Mouse (Mus musculus): Measurements from ENCODE around the gene Gfod2.

The Gfod2 gene

GRCm38 (mm10) chr8:105757796-105758276, 628 bp downstream of the Gfod2 start:
- no peak for DNase-seq

GRCm38 (mm10) chr8:105754688-105755087, 3.8 kb downstream of the Gfod2 start:
- no peak for DNase-seq

DNA sequence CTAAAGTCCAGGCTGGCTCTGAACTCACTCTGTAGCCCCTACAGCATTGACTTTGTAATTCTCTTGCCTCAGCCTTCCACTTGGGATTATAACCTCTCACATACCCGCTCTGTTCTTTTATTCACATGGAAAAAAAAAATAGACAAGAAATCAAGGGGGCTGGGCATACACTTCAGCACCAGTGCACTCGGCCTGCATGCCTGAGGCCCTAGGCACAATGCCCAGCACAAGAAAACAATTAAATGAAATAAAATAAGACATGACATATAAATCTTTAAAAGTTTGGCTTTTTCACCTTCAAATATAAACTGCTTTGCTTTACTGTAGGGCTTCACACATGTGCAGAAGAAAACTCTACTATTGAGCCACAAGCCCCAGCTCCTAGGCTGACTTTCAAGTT, 4.5 kb downstream of the Gfod2 start:
- no peak for DNase-seq

- peak; percentile 76 to 79 for DNase-seq
Observed at GRCm38 (mm10) chr8:105750606-105751005, 7.9 kb downstream of the Gfod2 start.

DNA sequence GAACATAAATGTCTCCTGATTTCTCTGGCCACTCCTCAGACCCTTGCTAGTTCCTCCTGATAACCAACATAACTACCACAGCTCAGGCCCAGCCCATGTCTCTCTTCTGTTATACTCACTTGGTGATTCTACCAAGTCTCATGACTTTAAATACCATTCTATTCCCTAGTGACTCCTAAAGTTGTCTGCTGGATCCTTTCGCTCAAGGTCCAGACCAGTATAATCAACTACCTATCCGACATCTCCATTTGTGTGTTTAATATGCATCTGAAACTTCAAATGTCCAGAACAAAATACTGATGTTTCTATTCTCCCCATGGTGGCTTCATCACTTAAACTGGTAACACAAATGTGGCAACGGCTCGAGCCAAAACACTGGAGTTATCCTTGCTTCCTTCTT, 15.2 kb downstream of the Gfod2 start:
- no peak for DNase-seq

DNA sequence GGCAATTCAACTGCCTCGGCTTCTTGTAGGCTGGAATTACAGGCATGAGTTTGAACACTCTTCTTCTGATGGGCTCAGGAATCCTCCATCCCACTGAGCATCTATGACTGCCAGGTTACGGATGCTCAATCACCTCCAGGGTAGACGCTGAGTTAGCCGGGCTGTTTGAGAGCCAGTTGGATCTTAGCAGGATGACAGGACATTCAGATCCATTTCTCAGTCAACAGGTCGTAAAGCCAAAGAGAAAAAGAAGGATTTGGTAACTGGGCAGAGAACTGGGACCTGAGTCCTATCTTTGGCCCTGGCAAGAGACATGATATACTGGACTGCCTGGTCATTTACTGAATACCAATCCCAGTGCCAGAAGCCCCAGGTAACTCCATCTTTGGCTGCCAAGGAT, 19.2 kb downstream of the Gfod2 start:
- no peak for DNase-seq

DNA sequence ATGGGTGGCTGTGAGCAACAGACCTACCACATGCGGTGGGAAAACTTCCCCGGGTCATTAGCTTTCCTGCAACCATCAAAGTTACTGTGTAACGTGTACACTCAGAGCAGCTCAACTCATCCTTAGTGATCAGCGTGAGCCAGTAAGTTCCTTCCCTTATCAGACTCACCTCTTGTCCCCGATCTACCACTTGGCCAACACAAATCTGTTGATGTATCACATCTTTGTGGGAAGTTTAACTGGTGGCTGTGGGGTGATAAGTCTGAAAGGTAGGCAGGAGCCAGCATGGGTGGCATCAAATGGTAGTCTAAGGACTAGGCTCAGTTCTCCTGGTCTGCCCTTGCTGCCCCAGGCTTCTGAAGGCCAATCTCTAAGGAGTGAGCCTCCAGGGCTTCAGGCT, 26.3 kb downstream of the Gfod2 start:
- no peak for DNase-seq

DNA sequence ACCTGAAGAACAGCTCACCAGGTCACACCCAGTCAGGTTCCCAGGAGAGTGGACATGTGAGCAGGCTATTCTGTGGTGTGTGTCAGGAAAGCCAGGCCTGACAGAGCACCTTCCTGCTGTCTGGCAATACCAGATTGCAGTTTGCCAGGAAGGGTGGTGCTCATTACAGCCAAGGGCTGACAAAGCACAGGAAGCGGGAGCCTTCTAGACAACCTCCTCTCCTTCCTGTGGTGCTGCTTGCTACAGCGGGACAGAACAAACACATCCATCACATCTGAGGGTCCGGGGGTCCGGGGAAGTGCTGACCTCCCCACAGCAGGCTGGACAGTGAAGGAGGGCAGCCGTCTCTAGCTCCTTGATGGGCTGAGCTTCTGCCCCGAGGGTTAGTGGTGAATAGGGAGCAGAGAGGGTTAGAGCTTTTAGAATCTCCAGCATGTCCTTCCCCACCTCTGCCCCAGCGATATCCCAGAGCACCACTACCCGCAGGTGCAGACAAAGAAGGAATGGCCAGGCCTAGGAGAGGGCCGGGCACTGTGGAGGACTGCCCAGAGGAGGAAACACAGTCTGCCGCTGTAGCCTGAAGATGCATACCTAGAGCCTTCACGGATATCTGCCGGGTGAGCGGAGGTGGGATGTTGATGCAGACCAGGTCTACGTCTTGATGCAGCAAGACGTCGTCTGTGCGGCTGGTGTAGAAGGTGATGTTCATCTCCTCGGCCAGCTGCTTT, 30.9 kb downstream of the Gfod2 start:
- DNase-seq, result no peak

GRCm38 (mm10) chr8:105725726-105726125, 32.7 kb downstream of the Gfod2 start:
- DNase-seq, result no peak

GRCm38 (mm10) chr8:105722861-105723260, 35.6 kb downstream of the Gfod2 start:
- DNase-seq, result peak; percentile 61 to 70

GRCm38 (mm10) chr8:105719637-105720036, 38.8 kb downstream of the Gfod2 start:
- DNase-seq, result no peak

- no peak for DNase-seq
Observed at GRCm38 (mm10) chr8:105716302-105716945, 42.0 kb downstream of the Gfod2 start.

DNA sequence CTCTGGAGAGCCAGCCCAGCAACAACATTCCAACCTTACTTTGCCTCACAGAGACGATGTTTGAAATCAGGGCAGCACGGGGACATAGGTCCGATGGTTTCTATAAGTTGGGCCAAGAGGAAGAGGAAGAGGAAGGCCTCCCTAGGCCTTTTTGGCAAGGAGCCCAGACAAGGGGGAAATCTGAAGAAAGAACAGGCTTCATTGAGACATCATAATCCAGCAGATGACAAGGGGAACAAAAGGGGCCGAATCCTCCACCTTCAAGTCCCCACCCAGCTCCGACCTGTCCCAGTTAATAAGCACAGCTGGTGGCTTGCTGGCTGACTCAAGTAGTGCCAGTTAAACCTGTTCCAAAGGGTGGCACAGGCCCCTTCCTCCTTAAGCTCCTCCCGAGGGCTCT, 43.4 kb downstream of the Gfod2 start:
- no peak for DNase-seq

DNA sequence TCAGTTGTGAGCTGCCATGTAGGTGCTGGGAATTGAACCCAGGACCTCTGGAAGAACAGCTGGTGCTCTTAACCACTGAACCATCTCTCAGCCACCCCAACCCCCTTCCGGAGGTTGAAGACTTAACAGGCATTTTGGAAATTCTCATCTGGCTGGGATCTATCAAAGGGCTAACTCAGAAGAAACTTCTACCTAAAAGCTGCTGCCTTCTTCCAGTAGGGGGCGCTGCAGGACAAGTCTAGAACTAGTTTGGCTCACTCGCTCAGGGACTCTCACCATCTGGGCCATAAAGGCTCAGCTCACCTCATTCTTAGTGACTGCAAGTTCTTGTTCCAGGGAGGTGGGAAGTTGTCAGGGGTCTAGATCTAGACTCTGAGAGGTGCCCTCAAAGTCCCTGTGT, 44.3 kb downstream of the Gfod2 start:
- DNase-seq, result peak; percentile 95 to 98

DNA sequence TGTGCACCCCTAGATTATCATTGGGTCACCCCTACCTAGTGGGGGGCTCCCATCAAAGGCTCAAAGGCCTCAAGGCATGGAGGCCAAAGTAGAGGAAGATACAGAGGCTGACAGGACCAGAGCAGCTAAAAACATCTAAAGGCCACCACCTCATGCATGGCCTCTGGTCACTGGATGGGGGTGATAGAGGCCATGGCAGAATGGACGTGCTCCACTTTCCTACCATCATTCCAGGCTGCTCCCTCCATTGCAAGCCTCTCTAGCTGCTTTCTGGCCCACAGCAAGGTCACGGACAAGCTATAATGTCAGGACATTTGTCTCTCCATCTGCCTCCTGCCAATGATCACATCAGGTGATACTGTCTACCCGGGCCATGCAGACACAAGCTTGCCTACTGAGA, 46.2 kb downstream of the Gfod2 start:
- DNase-seq, result no peak

GRCm38 (mm10) chr8:105709317-105709716, 49.1 kb downstream of the Gfod2 start:
- DNase-seq, result no peak

DNA sequence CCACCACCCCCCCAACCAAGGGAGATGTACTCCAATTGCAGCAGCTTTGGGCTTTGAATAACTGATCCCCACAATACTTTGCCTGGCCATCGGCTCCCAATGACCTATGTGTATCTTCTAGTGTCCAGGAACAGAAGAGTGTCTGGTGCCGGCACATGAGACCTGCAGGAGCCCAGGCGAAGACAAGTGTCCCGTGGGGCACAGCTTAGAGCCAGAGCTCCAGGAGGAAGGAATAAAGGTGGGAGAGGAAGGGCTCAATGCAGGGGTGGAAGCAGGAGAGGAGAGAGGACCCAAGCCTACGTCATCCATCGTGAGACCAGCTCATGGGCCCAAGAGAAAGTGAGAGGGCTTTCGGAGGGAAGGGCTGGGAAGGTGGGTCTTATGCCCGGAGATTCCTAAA, 49.8 kb downstream of the Gfod2 start:
- no peak for DNase-seq

- DNase-seq, result peak; percentile 93 to 95
Observed at GRCm38 (mm10) chr8:105707498-105708403, 50.7 kb downstream of the Gfod2 start, which contains the start of the genes 4933405L10Rik and Enkd1. Gene 4933405L10Rik, plus strand, starts transcription at chr8:105707655. Gene Enkd1, minus strand, starts transcription at chr8:105708210.

DNA sequence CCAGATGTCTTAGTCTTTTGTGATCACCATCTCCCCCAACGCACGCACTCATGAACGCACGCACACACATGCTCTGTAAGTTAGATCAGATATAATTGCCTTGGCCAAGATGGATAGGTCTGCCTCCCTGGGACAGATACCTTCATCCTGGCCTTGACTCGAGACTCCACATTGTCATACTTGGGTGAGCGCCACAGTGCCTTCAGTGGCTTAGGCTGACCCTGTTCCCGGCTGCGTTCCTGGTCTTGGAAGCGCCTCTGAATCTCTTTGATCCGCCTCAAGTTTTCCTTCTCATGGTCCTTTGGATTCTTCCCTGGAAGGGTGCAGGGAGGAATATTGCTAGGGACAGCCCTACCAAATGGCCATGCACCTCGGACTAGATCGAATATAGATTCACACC, 52.0 kb downstream of the Gfod2 start:
- DNase-seq, result peak; percentile 48 to 53

- DNase-seq, result peak; percentile 91 to 93
Observed at GRCm38 (mm10) chr8:105704955-105705354, 53.5 kb downstream of the Gfod2 start.

DNA sequence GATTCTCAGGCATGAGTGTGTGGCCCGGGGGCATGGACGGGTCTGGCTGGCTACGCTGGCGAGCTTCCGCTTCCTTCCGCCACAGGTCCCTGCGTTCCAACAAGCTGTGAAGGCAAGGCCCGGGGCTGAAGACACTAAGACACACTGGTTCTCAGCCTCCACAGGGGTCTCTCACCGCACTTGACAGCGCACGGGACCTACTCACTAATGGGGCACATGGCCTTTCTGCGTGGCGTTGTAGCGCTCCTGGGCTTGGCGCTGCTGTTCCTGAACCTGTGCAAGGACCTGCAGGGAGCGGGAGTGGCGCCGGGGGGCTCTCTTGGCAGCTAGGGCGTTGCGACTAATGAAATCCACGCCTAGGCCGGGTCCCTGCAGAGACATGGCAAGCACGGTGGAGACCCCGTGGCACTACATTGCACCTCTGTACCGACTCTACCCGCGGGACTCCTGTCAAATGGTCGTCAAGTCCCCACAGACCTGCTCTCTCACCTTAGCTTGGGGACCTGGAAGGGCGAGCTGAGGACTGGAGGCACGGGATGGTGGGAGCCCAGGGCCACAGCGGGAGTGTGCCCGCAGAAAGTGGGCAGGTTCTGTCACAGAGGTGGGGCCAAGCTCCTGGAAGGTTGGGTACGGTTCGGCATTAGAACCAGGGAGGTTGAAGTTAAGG, 54.2 kb downstream of the Gfod2 start:
- peak; percentile 64 to 67 for DNase-seq

GRCm38 (mm10) chr8:105702731-105703415, 55.6 kb downstream of the Gfod2 start:
- DNase-seq, result peak; percentile 38 to 46
